Mouse (Mus musculus): ENCODE data around the gene Gm14525. TPM values are rescaled to one million over a fixed set of nuclear protein-coding genes. Genes with fewer than 3 reads are reported as not detected.
"Not testable (repeated sequence)": the region's sequence is repeated elsewhere in the genome, so short reads cannot be mapped to it uniquely, and the experiment has no call there.

The Gm14525 gene
- not detected in 2 replicates for polyA plus RNA-seq (2015; fragmentation: Nextera tagmentation; extraction: Ambion mirVana)

GRCm38 (mm10) chrX:26702538-26702937 lies at the start of gene Gm14525:
Gm14525 (minus strand) TSS chrX:26702638.
- H3K27ac ChIP-seq (ENCODE audit: low read length); H3K4me1 ChIP-seq (ENCODE audit: control insufficient read depth, insufficient read depth, low read length); H3K9ac ChIP-seq (ENCODE audit: low read length); H3K4me2 ChIP-seq (ENCODE audit: low read depth, low read length); H3K4me3 ChIP-seq (replicated peaks; ENCODE audit: low read length); ATAC-seq (ENCODE audit: insufficient read depth, low FRiP score); H3K9me3 ChIP-seq (replicated peaks; ENCODE audit: control insufficient read depth, low read length); H3K27me3 ChIP-seq (ENCODE audit: control insufficient read depth, insufficient read depth, low read length); H3K36me3 ChIP-seq (ENCODE audit: control insufficient read depth, insufficient read depth, low read length): not testable (repeated sequence)
- WGBS, result 83% methylated on average over 2 of the region's 5 CpGs

Other genes starting within 250 kb of the Gm14525 start
- gene Slx, start 157.1 kb downstream of the Gm14525 start, polyA plus RNA-seq (2015; fragmentation: Nextera tagmentation; extraction: Ambion mirVana), result not detected in 2 replicates
- not detected in 2 replicates for gene Gm6121, start 233.1 kb upstream of the Gm14525 start, polyA plus RNA-seq (2015; fragmentation: Nextera tagmentation; extraction: Ambion mirVana)